In genomic region chr6:147380519-147380918, GRCm38 (mm10) we compare ENCODE assay signal across 20 mouse cellular contexts.
"Had no signal": no experiment of that assay in that cellular context is flagged by ENCODE, and none has a peak within 500 bp of the region (broad histone marks: within the 10 kb centered on the region; RNA-seq: fewer than 3 reads in every experiment).

No protein-coding gene starts in this region.

- H3K4me1 ChIP-seq: liver, embryonic 13.5 days; neural tube, embryonic 12.5 days; neural tube, embryonic 15.5 days had no signal

- H3K4me3 ChIP-seq: left cerebral cortex, adult 2 months; liver, embryonic 13.5 days; neural tube, embryonic 12.5 days; neural tube, embryonic 15.5 days had no signal

- DNase-seq: kidney, adult 8-10 months; kidney, postnatal 10 days; kidney, postnatal 4 days; layer of hippocampus, postnatal 36 days; liver, embryonic 13.5 days; lung, adult 2 months; lung, postnatal 36 days; midbrain, embryonic 14.5 days; right cerebral cortex, adult 18-20 months; right cerebral cortex, postnatal 14 days; right cerebral cortex, postnatal 4 days; thymus, adult 2 months; thymus, postnatal 14 days; thymus, postnatal 4 days had no signal

- H3K27ac ChIP-seq: left cerebral cortex, adult 2 months; liver, embryonic 13.5 days; neural tube, embryonic 12.5 days; neural tube, embryonic 15.5 days; stomach, postnatal 0 days had no signal

- H3K36me3 ChIP-seq: liver, embryonic 13.5 days; neural tube, embryonic 12.5 days; neural tube, embryonic 15.5 days had no signal

- ATAC-seq: lung, postnatal 0 days had no signal

- H3K27me3 ChIP-seq: liver, embryonic 13.5 days; neural tube, embryonic 12.5 days; neural tube, embryonic 15.5 days had no signal

- H3K4me2 ChIP-seq: liver, embryonic 13.5 days; midbrain, embryonic 11.5 days; neural tube, embryonic 12.5 days; neural tube, embryonic 15.5 days had no signal

- H3K9me3 ChIP-seq: liver, embryonic 13.5 days; neural tube, embryonic 12.5 days; neural tube, embryonic 15.5 days had no signal

- H3K9ac ChIP-seq: liver, embryonic 13.5 days; neural tube, embryonic 12.5 days; neural tube, embryonic 15.5 days had no signal
